Mouse (Mus musculus) hindbrain, embryonic 13.5 days (tissue): ENCODE data around the gene Clgn. TPM values are rescaled to one million over a fixed set of nuclear protein-coding genes. Genes with fewer than 3 reads are reported as not detected.

Experiments used
- ATAC-seq: fragments of 200-750 bp; cut with Nextera tagmentation; 2 replicates; pipeline ENCODE4 v1.8.0; 2017; ENCODE audit warnings: moderate TSS enrichment; ENCODE audit not compliant: low FRiP score
- H3K27ac ChIP-seq: fragments of 300-500 bp; sonication (generic); 2 replicates; pipeline ENCODE4 v1.5.1; 2015; ENCODE audit warnings: inconsistent platforms, mild to moderate bottlenecking, moderate library complexity
- H3K27me3 ChIP-seq: fragments of 300-500 bp; sonication (generic); 2 replicates; pipeline ENCODE4 v1.6.1; 2015; ENCODE audit warnings: mild to moderate bottlenecking, inconsistent platforms
- H3K36me3 ChIP-seq: fragments of 300-500 bp; sonication (generic); 2 replicates; pipeline ENCODE4 v1.6.1; 2015; ENCODE audit warnings: mild to moderate bottlenecking, inconsistent platforms
- H3K4me1 ChIP-seq: fragments of 300-500 bp; sonication (generic); replicated peaks from 2 replicates; pipeline ENCODE4 v1.6.1; 2015; ENCODE audit warnings: inconsistent platforms
- H3K4me2 ChIP-seq: fragments of 300-500 bp; sonication (generic); 2 replicates; pipeline ENCODE4 v1.6.1; 2015; ENCODE audit warnings: inconsistent platforms, mild to moderate bottlenecking, moderate library complexity
- H3K4me3 ChIP-seq: fragments of 300-500 bp; sonication (generic); 2 replicates; pipeline ENCODE4 v1.5.1; 2015; ENCODE audit warnings: mild to moderate bottlenecking, inconsistent platforms
- H3K9ac ChIP-seq: fragments of 300-500 bp; sonication (generic); 2 replicates; pipeline ENCODE4 v1.6.1; 2015; ENCODE audit warnings: mild to moderate bottlenecking, inconsistent platforms
- H3K9me3 ChIP-seq: fragments of 300-500 bp; sonication (generic); 2 replicates; pipeline ENCODE4 v1.6.1; 2016; ENCODE audit warnings: inconsistent platforms
- WGBS: fragments of 180-500 bp; shearing (Covaris S2); methylation state at CpG from one replicate; pipeline ENCODE4 v1.1.7; 2015; 5-methylcytosine and 5-hydroxymethylcytosine counted together
- polyA plus RNA-seq: library from polyadenylated mRNA; unstranded; fragments of >200 nt; fragmentation: Nextera tagmentation; extraction: Ambion mirVana; gene quantifications from 2 replicates; pipeline ENCODE4 v1.2.1, GENCODE M21; 2015

Gene Clgn
- polyA plus RNA-seq, 1 experiment from 2014 or later: 9.2 TPM

DNA sequence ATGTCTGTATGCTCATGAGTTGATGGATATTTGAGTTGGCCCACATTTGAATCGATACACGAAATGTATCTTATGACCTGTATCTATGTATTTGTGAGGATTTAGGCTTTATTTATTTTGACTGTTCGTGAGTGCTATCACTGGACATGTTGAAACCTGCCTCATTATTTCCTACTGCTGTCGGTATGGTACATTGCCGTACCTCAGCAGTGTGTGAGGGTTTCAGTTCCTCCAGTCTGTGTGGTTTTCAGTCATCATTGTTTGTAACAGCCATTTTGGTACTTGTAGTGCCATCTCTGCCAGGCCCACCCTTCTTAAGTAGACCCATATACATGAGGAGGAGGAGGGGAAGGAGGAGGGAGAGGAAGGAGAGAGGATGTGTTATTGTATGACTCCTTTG, 4.7 kb downstream of the Clgn start:
- H3K36me3 ChIP-seq: peaks cover 4% of the 10 kb centered on the region; the same call in 1 of the 2 replicates
- no peak overlapping the region for H3K9ac ChIP-seq
- H3K4me2 ChIP-seq: no peak overlapping the region
- H3K9me3 ChIP-seq: no peaks in the 10 kb centered on the region
- no peak overlapping the region for H3K27ac ChIP-seq
- no peak overlapping the region for H3K4me3 ChIP-seq
- 92% methylated on average over 5 of the region's 5 CpGs for WGBS
- no peak for ATAC-seq
- no peaks in the 10 kb centered on the region for H3K27me3 ChIP-seq
- H3K4me1 ChIP-seq: peaks cover 6% of the 10 kb centered on the region; the same call in 1 of the 2 replicates

DNA sequence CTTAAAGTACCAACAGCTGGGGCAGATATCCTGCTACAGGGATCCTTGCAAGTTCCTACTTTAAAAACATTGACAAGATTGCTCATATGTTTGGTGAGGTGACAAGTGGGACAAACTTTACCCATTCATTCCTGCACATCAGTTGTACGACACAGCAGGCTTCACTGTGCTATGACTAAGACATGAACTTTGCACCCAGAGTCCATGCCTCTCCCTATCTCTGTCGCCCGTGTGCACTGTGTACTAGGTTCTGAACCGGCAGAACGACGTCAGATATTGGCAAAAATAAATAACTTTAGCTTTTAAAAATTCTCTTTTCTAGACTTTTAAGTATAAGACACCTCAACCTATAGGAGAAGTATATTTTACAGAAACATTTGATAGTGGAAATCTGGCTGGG, 7.0 kb downstream of the Clgn start:
- H3K4me2 ChIP-seq: no peak overlapping the region
- 93% methylated on average over 6 of the region's 6 CpGs for WGBS
- H3K9ac ChIP-seq: no peak overlapping the region
- H3K9me3 ChIP-seq: no peaks in the 10 kb centered on the region
- no peaks in the 10 kb centered on the region for H3K4me1 ChIP-seq
- ATAC-seq: no peak
- H3K27me3 ChIP-seq: no peaks in the 10 kb centered on the region
- no peak overlapping the region for H3K27ac ChIP-seq
- no peak overlapping the region for H3K4me3 ChIP-seq
- H3K36me3 ChIP-seq: peaks cover 6% of the 10 kb centered on the region; the same call in 1 of the 2 replicates

DNA sequence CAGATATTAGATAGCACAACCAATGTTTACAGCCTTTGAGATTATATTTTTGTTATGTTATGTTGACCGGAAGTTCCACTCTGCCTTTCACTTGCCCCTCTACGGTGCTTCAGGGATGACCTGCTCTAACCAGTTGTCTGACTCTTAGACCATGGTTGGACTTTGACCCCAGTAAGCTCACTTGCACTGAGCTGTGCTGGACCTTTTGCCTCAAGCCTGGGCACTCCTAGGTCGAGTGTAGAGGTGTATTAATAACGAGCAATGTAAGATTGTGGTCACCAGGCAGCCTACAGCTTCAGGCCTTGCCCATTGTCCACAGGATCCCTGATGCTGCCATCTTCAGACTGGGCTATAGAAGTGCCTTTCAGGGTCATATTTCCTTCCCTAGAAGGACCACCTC, 8.1 kb downstream of the Clgn start:
- Histone ChIP-seq H3K9ac (no peak overlapping the region), H3K27me3 (no peaks in the 10 kb centered on the region), H3K9me3 (no peaks in the 10 kb centered on the region), H3K27ac (no peak overlapping the region), H3K4me2 (no peak overlapping the region), H3K36me3 (peaks cover 6% of the 10 kb centered on the region; the same call in 1 of the 2 replicates), H3K4me1 (no peaks in the 10 kb centered on the region), H3K4me3 (no peak overlapping the region)
- 75% methylated on average over 4 of the region's 4 CpGs for WGBS
- ATAC-seq: no peak

DNA sequence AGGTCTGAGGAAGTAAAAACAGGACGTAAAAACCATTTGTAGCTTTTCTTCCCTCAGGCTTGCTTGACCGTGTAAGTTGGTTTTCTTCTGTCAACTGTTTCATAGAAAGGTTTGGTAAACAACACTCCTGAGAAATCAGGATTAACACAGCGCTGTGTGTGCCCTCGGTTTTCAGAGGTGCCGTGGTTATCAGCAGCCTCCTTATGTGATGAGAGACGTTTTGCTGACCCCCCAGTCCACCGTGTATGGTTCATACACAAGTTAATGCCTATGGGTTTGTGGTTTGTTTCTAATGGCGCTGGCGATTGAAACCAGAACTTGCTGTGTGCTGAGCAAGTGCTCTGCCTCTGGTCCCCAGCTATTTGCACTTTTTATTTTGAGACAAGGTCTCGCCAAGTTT, 15.9 kb downstream of the Clgn start:
- no peak overlapping the region for H3K27ac ChIP-seq
- H3K9ac ChIP-seq: no peak overlapping the region
- no peak overlapping the region for H3K4me3 ChIP-seq
- ATAC-seq: no peak
- no peaks in the 10 kb centered on the region for H3K27me3 ChIP-seq
- no peaks in the 10 kb centered on the region for H3K36me3 ChIP-seq
- no peaks in the 10 kb centered on the region for H3K4me1 ChIP-seq
- 87% methylated on average over 10 of the region's 10 CpGs for WGBS
- H3K4me2 ChIP-seq: no peak overlapping the region
- no peaks in the 10 kb centered on the region for H3K9me3 ChIP-seq

DNA sequence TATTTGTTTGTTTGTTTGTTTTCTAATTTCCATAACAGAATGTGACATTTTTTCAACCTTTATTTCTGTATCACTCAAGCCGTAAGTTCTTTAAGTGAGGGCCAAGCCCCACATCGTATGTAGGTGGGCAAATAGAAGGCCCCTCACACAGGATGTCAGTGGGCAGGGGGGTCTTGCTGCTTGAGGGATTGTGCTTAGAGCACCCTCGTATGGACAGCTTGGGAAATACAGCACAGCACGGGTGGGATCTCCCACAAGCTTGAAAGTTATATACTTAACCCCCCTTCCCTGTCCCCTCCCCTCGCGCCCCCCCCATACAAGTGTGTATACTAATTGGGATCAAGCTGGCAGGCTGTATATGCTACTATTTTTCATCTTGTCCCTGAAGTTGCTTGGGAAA, 17.2 kb downstream of the Clgn start:
- H3K27me3 ChIP-seq: no peaks in the 10 kb centered on the region

DNA sequence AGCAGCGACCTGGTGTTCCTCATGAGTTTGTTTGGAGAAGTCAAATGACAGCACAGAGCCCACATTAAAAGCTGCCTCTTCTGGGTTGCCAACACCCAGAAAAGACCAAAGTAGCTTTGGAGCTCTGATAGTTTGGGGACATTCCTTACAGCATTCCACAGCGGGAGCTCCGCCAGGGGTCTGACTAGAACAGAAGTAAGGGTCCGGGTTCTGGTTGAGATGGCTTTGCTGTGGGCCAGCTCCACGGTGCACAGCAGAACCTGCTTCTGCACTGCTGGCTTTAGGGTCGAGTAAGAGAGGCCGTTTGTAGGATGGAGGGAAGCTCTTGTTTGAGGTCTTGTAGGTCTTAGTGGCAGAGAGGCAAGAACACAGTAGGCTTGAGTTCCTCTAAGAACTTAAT, 18.8 kb downstream of the Clgn start:
- H3K4me2 ChIP-seq: no peak overlapping the region
- no peaks in the 10 kb centered on the region for H3K36me3 ChIP-seq
- no peaks in the 10 kb centered on the region for H3K9me3 ChIP-seq
- no peak for ATAC-seq
- no peak overlapping the region for H3K4me3 ChIP-seq
- H3K27ac ChIP-seq: no peak overlapping the region
- no peaks in the 10 kb centered on the region for H3K27me3 ChIP-seq
- no peaks in the 10 kb centered on the region for H3K4me1 ChIP-seq
- H3K9ac ChIP-seq: no peak overlapping the region
- 82% methylated on average over 7 of the region's 7 CpGs for WGBS

More for the DNA sequence above, 17.2 kb downstream of the Clgn start:
- no peaks in the 10 kb centered on the region for H3K4me1 ChIP-seq
- no peak overlapping the region for H3K4me3 ChIP-seq
- 37% methylated on average over 6 of the region's 6 CpGs for WGBS
- ATAC-seq: no peak
- no peaks in the 10 kb centered on the region for H3K36me3 ChIP-seq
- H3K9me3 ChIP-seq: no peaks in the 10 kb centered on the region
- no peak overlapping the region for H3K4me2 ChIP-seq
- H3K9ac ChIP-seq: no peak overlapping the region
- H3K27ac ChIP-seq: no peak overlapping the region

DNA sequence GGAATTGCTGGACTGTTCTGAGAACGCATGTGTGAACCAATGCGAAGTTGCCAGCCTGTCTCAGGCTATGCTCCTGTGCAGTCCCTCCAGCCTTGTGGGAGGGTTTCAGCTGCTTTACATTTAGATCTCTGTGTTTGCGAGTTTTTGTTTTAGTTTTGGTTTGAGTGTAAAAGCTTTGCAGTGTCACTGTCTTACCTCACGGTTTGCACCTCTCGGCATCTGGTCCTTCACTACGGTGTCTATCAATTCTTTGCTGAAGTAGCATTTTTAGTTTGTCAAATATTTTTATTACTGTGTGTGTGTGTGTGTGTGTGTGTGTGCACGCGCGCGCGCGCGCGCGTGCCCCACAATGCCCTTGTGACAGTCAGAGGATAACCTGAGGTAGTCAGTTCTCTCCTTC, 27.2 kb downstream of the Clgn start:
- Histone ChIP-seq H3K36me3 (no peaks in the 10 kb centered on the region), H3K9ac (no peak overlapping the region), H3K4me1 (no peaks in the 10 kb centered on the region), H3K27me3 (no peaks in the 10 kb centered on the region), H3K27ac (no peak overlapping the region), H3K9me3 (no peaks in the 10 kb centered on the region), H3K4me3 (no peak overlapping the region), H3K4me2 (no peak overlapping the region)
- 98% methylated on average over 15 of the region's 15 CpGs for WGBS
- ATAC-seq: no peak

DNA sequence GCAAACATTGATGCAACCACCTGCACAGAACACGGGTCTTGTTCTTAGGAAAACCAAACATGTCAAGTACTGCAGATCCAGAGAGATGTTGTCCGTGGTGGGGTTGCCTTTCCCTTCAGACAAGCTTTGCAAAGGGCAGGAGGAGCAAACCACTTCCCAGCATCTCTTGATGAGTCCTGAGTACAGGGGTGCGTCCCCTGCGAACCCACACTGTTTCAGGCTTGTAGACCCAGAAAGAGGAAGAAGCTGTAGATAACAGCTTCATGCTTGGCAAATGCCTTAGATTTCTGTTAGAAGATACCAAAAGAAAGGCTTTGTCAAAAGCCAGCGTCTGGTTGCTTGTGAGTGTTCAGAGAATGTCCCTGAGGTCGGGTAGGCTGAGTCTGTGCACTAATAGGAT, 28.3 kb downstream of the Clgn start:
- no peak overlapping the region for H3K9ac ChIP-seq
- H3K4me1 ChIP-seq: no peaks in the 10 kb centered on the region
- no peaks in the 10 kb centered on the region for H3K36me3 ChIP-seq
- H3K9me3 ChIP-seq: no peaks in the 10 kb centered on the region
- no peak overlapping the region for H3K4me3 ChIP-seq
- H3K27me3 ChIP-seq: no peaks in the 10 kb centered on the region
- no peak overlapping the region for H3K4me2 ChIP-seq
- H3K27ac ChIP-seq: no peak overlapping the region
- ATAC-seq: no peak
- 85% methylated on average over 6 of the region's 6 CpGs for WGBS

DNA sequence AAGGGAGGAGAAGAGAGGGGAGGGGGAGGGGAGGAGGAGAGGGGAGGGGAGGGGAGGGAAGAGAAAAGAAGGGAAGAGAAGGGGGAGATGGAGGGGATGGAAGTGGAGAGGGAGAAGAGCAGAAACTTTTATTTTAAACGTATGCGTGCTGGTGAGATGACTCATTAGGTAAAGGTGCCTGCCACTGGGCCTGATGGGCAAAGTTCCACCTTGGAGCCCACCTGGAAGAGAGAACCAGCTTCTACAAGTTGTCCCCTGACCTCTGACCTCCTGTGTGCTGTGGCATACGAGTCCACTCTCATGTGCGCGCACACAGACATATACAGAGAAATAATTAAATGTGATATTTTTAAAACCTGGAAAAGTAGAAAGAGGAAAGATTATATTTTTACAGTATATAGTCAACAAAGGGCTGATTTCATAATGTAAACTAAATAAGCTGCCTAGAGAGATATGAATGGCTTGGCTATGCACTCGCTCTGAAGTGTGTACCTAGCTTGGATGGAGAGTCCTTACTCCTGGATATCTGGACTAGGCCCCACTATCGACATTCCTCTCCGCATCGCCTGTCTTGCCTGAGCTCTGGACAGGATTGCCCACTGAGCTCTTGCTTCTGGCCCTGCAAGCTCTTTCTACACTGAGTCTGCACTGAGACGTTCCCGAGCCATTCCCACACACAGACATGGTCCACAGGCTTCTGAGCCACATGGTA, 29.3 kb downstream of the Clgn start:
- Histone ChIP-seq H3K27me3 (no peaks in the 10 kb centered on the region), H3K9me3 (no peaks in the 10 kb centered on the region), H3K4me2 (no peak overlapping the region), H3K4me3 (no peak overlapping the region), H3K27ac (no peak overlapping the region), H3K36me3 (no peaks in the 10 kb centered on the region), H3K9ac (no peak overlapping the region), H3K4me1 (no peaks in the 10 kb centered on the region)
- WGBS: 91% methylated on average over 11 of the region's 11 CpGs
- no peak for ATAC-seq

DNA sequence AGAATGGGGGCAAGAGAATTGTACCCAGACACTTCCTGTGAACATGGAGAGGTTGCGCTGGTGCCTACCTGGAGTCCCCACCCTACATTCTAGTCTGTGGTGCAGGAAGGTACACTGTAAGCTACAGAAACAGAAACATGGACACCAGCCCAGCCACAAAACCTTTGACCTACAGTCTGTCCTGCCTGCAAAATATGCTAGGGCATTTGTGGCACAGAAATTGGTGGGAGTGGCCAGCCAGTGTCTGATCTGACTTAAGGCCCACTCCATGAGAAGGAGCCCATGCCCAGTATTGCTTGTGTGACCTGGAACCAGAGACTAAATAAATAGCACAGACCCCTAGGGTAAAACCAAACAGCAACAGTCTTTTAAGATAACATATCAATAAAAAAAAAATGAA, 31.7 kb downstream of the Clgn start:
- Histone ChIP-seq H3K27me3 (no peaks in the 10 kb centered on the region), H3K27ac (no peak overlapping the region), H3K9me3 (no peaks in the 10 kb centered on the region), H3K36me3 (no peaks in the 10 kb centered on the region), H3K4me2 (no peak overlapping the region), H3K4me3 (no peak overlapping the region), H3K9ac (no peak overlapping the region), H3K4me1 (no peaks in the 10 kb centered on the region)
- ATAC-seq: no peak
- WGBS: 100% methylated on average over 1 of the region's 1 CpGs

DNA sequence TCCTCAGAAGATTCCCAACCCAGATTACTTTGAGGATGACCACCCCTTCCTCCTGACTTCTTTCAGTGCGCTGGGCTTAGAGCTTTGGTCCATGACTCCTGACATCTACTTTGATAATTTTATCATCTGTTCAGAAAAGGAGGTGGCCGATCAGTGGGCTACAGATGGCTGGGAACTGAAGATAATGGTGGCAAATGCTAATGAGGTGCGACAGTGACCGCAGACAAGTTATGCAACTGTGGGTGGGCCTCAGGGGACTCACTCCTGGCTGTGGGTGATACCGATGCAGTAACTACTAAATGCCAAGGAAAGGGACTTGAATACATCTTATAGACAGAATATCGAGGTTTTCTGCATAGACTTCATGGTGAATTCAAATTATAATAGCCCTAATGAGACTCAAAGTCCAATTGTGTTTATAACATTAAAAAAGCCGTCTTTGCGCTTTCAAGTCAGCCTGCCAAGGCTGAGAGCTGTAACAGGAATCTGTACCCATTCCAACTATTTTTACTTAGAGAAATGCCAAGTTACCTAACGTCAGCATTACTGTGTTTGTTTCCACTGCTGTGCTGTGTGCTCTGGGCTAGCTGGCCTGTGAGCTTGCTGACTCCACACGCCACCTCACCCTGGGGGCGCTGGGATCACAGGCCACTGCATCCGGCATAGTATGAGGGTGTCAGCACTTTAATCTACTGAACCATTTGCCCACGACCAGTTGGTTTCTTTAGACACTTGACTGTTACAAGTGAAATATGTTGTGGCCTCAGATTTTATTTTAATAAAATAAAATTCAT, 33.6 kb downstream of the Clgn start:
- ATAC-seq: no peak
- H3K36me3 ChIP-seq: no peaks in the 10 kb centered on the region

DNA sequence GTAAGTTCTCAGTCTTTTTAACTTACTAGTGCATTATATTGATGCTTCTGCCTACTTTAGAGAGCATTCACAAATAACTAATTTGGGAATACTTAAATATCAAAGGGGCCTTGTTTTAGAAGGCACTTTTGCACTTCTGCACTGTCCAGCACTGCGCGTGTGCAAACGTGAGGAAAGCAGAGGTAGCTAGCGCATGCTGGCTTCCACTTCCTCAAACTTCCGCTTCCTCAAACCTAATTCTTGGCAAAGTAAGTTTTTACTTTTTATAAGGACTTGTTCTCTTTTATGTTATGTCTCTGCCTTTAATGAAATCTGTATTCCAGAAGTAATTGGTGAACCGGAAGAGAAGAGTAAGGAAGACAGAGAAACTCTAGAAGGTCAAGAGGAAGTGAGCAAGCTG, 35.5 kb downstream of the Clgn start:
- H3K4me2 ChIP-seq: no peak overlapping the region
- no peaks in the 10 kb centered on the region for H3K36me3 ChIP-seq
- no peaks in the 10 kb centered on the region for H3K9me3 ChIP-seq
- H3K4me3 ChIP-seq: no peak overlapping the region
- 93% methylated on average over 6 of the region's 6 CpGs for WGBS
- ATAC-seq: no peak
- H3K9ac ChIP-seq: no peak overlapping the region
- H3K27me3 ChIP-seq: no peaks in the 10 kb centered on the region
- no peaks in the 10 kb centered on the region for H3K4me1 ChIP-seq
- H3K27ac ChIP-seq: no peak overlapping the region

More for the DNA sequence above, 33.6 kb downstream of the Clgn start:
- Histone ChIP-seq H3K4me2 (no peak overlapping the region), H3K4me1 (no peaks in the 10 kb centered on the region), H3K27me3 (no peaks in the 10 kb centered on the region), H3K9ac (no peak overlapping the region), H3K4me3 (no peak overlapping the region), H3K9me3 (no peaks in the 10 kb centered on the region), H3K27ac (no peak overlapping the region)
- WGBS: 66% methylated on average over 13 of the region's 13 CpGs
